Mouse (Mus musculus) liver, embryonic 14.5 days (tissue): ENCODE data around the gene Ssr4. TPM values are rescaled to one million over a fixed set of nuclear protein-coding genes. Genes with fewer than 3 reads are reported as not detected.
A peak's percentile ranks its signal among the peaks of the same experiment; 100 is the strongest.
"Not testable (repeated sequence)": the region's sequence is repeated elsewhere in the genome, so short reads cannot be mapped to it uniquely, and the experiment has no call there.

Source experiments
- ATAC-seq: fragments of 200-750 bp; cut with Nextera tagmentation; 2 replicates; pipeline ENCODE4 v1.8.0; 2017; ENCODE audit warnings: moderate number of reproducible peaks, mild to moderate bottlenecking, moderate library complexity; ENCODE audit not compliant: insufficient read depth
- DNase-seq, 3 experiments: peaks; one replicate each; pipeline ENCODE4 v3.0.0-alpha.2; 2012 to 2013; ENCODE audit warnings: low read depth in 3 of 3, low spot score in 3 of 3
- H3K27ac ChIP-seq: fragments of 300-500 bp; sonication (generic); 2 replicates; pipeline ENCODE4 v1.5.1; 2014; ENCODE audit warnings: moderate library complexity, mild to moderate bottlenecking, control low read depth, inconsistent platforms
- H3K27me3 ChIP-seq: fragments of 300-500 bp; sonication (generic); 2 replicates; pipeline ENCODE4 v1.6.1; 2014; ENCODE audit warnings: mild to moderate bottlenecking, low read length, moderate library complexity; ENCODE audit not compliant: control insufficient read depth, insufficient read depth
- H3K36me3 ChIP-seq: fragments of 300-500 bp; sonication (generic); replicated peaks from 2 replicates; pipeline ENCODE4 v1.6.1; 2014; ENCODE audit warnings: low read depth; ENCODE audit not compliant: control insufficient read depth, insufficient read depth
- H3K4me1 ChIP-seq, 2 experiments: fragments of 200-500 bp in 1 of 2; fragments of 300-500 bp in 1 of 2; sonication (generic) in 1 of 2; replicated peaks; 2 replicates each; pipeline ENCODE4 v1.6.1; 2012 to 2014; ENCODE audit warnings: antibody characterized with exemption in 1 of 2, inconsistent platforms in 1 of 2, low read length in 1 of 2; ENCODE audit not compliant: control insufficient read depth in 2 of 2, insufficient read depth in 2 of 2
- H3K4me2 ChIP-seq: fragments of 300-500 bp; sonication (generic); 2 replicates; pipeline ENCODE4 v1.6.1; 2014; ENCODE audit warnings: low read depth, mild to moderate bottlenecking, control low read depth, moderate library complexity
- H3K4me3 ChIP-seq, 2 experiments: fragments of 200-500 bp in 1 of 2; fragments of 300-500 bp in 1 of 2; sonication (generic) in 1 of 2; 2 replicates each; pipeline ENCODE4 v1.5.1; 2012 to 2014; ENCODE audit warnings: low read depth in 2 of 2, low read length in 2 of 2, mild to moderate bottlenecking in 2 of 2, control low read depth in 1 of 2, inconsistent platforms in 1 of 2, moderate library complexity in 1 of 2; ENCODE audit not compliant: insufficient read depth in 1 of 2
- H3K9ac ChIP-seq: fragments of 300-500 bp; sonication (generic); replicated peaks from 2 replicates; pipeline ENCODE4 v1.6.1; 2014; ENCODE audit warnings: mild to moderate bottlenecking, control low read depth, moderate library complexity
- H3K9me3 ChIP-seq: fragments of 300-500 bp; sonication (generic); 2 replicates; pipeline ENCODE4 v1.6.1; 2016; ENCODE audit warnings: low read length, mixed read lengths; ENCODE audit not compliant: control insufficient read depth
- CTCF ChIP-seq: IDR thresholded peaks from 2 replicates; pipeline ENCODE4 v1.5.1; 2016; ENCODE audit warnings: antibody characterized with exemption, low read depth, control low read depth
- EP300 ChIP-seq: IDR thresholded peaks from 2 replicates; pipeline ENCODE4 v1.6.1; 2016; ENCODE audit warnings: antibody characterized with exemption, low read depth
- WGBS: fragments of 180-500 bp; shearing (Covaris S2); extraction: QIAGEN DNeasy Blood & Tissue Kit; methylation state at CpG from one replicate; pipeline ENCODE4 v1.1.7; 2014; ENCODE audit not compliant: insufficient replicate concordance; 5-methylcytosine and 5-hydroxymethylcytosine counted together
- polyA plus RNA-seq, 2 experiments: library from polyadenylated mRNA; depleted of rRNA in 1 of 2; stranded (reverse) in 1 of 2; unstranded in 1 of 2; fragments of >200 nt; fragmentation: Nextera tagmentation in 1 of 2; extraction: Ambion mirVana in 1 of 2; gene quantifications; 2 replicates each; pipeline versions ENCODE4 v1.2.1 to v1.2.3; 2012 to 2014

The Ssr4 gene
- polyA plus RNA-seq (2012; rRNA removed) = 117 and 139 TPM in 2 replicates
- polyA plus RNA-seq (2014; fragmentation: Nextera tagmentation; extraction: Ambion mirVana) = 200 and 203 TPM in 2 replicates

- no peaks in the 10 kb centered on the region for H3K9me3 ChIP-seq
- peak within 1 kb of the TSS; percentile 85 for H3K9ac ChIP-seq
- TF ChIP-seq EP300 = peak; percentile 61; the same call in 1 of the 2 replicates
- TF ChIP-seq CTCF = peak; percentile 73
- H3K4me1 ChIP-seq = peaks cover 0 to 17% of the 10 kb centered on the region in 2 experiments; a peak in 3 of 4 replicates
- H3K36me3 ChIP-seq = no peaks in the 10 kb centered on the region
- H3K27ac ChIP-seq = peak within 1 kb of the TSS; percentile 88
- H3K4me3 ChIP-seq = peak within 1 kb of the TSS; percentile 77 to 97
- ATAC-seq = peak; percentile 91
- DNase-seq = peak; percentile 89 to 93 (median 89)
- 7% methylated on average over 51 of the region's 52 CpGs for WGBS
- H3K4me2 ChIP-seq = peak within 1 kb of the TSS; percentile 79
- no peaks in the 10 kb centered on the region for H3K27me3 ChIP-seq
Measured at GRCm38 (mm10) chrX:73786364-73787224, at the start of gene Ssr4, which contains the start of gene Idh3g. TSS of gene Ssr4 (plus strand) at chrX:73787028. TSS of gene Idh3g (minus strand) at chrX:73786897.

- no peak for ATAC-seq
- H3K4me3 ChIP-seq = no peak overlapping the region
Measured at GRCm38 (mm10) chrX:73738155-73738554, 48.7 kb upstream of the Ssr4 start.

GRCm38 (mm10) chrX:73739151-73739550 is 47.7 kb upstream of the Ssr4 start:
- TF ChIP-seq CTCF (no peak), EP300 (no peak)
- no peak overlapping the region for H3K4me2 ChIP-seq
- no peaks in the 10 kb centered on the region for H3K36me3 ChIP-seq
- no peaks in the 10 kb centered on the region; the same call in 1 of the 2 replicates for H3K27me3 ChIP-seq
- H3K9ac ChIP-seq = no peak overlapping the region
- DNase-seq = no peak
- no peak for ATAC-seq
- H3K4me3 ChIP-seq = no peak overlapping the region
- 50% methylated on average over 5 of the region's 5 CpGs for WGBS
- H3K4me1 ChIP-seq = no peaks in the 10 kb centered on the region
- no peaks in the 10 kb centered on the region for H3K9me3 ChIP-seq
- no peak overlapping the region for H3K27ac ChIP-seq

More at GRCm38 (mm10) chrX:73738155-73738554, 48.7 kb upstream of the Ssr4 start:
- DNase-seq = no peak
- TF ChIP-seq CTCF (peak; percentile 40), EP300 (no peak)
- H3K4me2 ChIP-seq = no peak overlapping the region
- 50% methylated on average over 1 of the region's 1 CpGs for WGBS
- H3K27me3 ChIP-seq = no peaks in the 10 kb centered on the region; the same call in 1 of the 2 replicates
- H3K9me3 ChIP-seq = no peaks in the 10 kb centered on the region
- H3K27ac ChIP-seq = no peak overlapping the region
- no peaks in the 10 kb centered on the region for H3K4me1 ChIP-seq
- no peak overlapping the region for H3K9ac ChIP-seq
- H3K36me3 ChIP-seq = no peaks in the 10 kb centered on the region

- not testable (repeated sequence) for ATAC-seq, H3K4me3 ChIP-seq, H3K4me1 ChIP-seq, H3K36me3 ChIP-seq, H3K4me2 ChIP-seq, H3K27ac ChIP-seq, H3K9ac ChIP-seq, H3K9me3 ChIP-seq, H3K27me3 ChIP-seq, DNase-seq
- 75% methylated on average over 7 of the region's 7 CpGs for WGBS
Measured at GRCm38 (mm10) chrX:73739841-73740240, 47.0 kb upstream of the Ssr4 start.

GRCm38 (mm10) chrX:73744774-73745481 is 41.9 kb upstream of the Ssr4 start:
- Histone ChIP-seq H3K4me1 (no peaks in the 10 kb centered on the region), H3K36me3 (no peaks in the 10 kb centered on the region), H3K27me3 (no peaks in the 10 kb centered on the region), H3K4me2 (no peak overlapping the region), H3K27ac (no peak overlapping the region), H3K9me3 (no peaks in the 10 kb centered on the region), H3K4me3 (no peak overlapping the region), H3K9ac (no peak overlapping the region)
- DNase-seq = no peak
- no peak for ATAC-seq
- 62% methylated on average over 1 of the region's 1 CpGs for WGBS
- no peak for TF ChIP-seq EP300
- TF ChIP-seq CTCF = no peak
